Mouse (Mus musculus) forebrain, embryonic 14.5 days (tissue): Measurements from ENCODE around the gene Prame. TPM values are rescaled to one million over a fixed set of nuclear protein-coding genes. Genes with fewer than 3 reads are reported as not detected.
"Not testable (repeated sequence)": the region's sequence is repeated elsewhere in the genome, so short reads cannot be mapped to it uniquely, and the experiment has no call there.

Experiments used
- ATAC-seq: fragments of 200-750 bp; cut with Nextera tagmentation; 2 replicates; pipeline ENCODE4 v1.8.0; 2017; ENCODE audit warnings: mild to moderate bottlenecking, moderate library complexity
- DNase-seq: peaks from one replicate; pipeline ENCODE4 v3.0.0-alpha.2; 2015; ENCODE audit warnings: low spot score
- H3K27ac ChIP-seq: fragments of 300-500 bp; sonication (generic); 2 replicates; pipeline ENCODE4 v1.5.1; 2014; ENCODE audit warnings: low read depth, mild to moderate bottlenecking, control low read depth, low read length, moderate library complexity
- H3K27me3 ChIP-seq: fragments of 300-500 bp; sonication (generic); replicated peaks from 2 replicates; pipeline ENCODE4 v1.6.1; 2014; ENCODE audit warnings: low read length, control low read depth, mixed read lengths; ENCODE audit not compliant: control insufficient read depth, insufficient read depth
- H3K36me3 ChIP-seq: fragments of 300-500 bp; sonication (generic); 2 replicates; pipeline ENCODE4 v1.6.1; 2014; ENCODE audit warnings: low read length, control low read depth; ENCODE audit not compliant: control insufficient read depth, insufficient read depth
- H3K4me1 ChIP-seq: fragments of 300-500 bp; sonication (generic); 2 replicates; pipeline ENCODE4 v1.6.1; 2014; ENCODE audit warnings: antibody characterized with exemption, low read length, control low read depth; ENCODE audit not compliant: control insufficient read depth, insufficient read depth
- H3K4me2 ChIP-seq: fragments of 300-500 bp; sonication (generic); 2 replicates; pipeline ENCODE4 v1.6.1; 2014; ENCODE audit warnings: mild to moderate bottlenecking, control low read depth, low read length
- H3K4me3 ChIP-seq: fragments of 300-500 bp; sonication (generic); 2 replicates; pipeline ENCODE4 v1.5.1; 2014; ENCODE audit warnings: low read depth, low read length, control low read depth
- H3K9ac ChIP-seq: fragments of 300-500 bp; sonication (generic); 2 replicates; pipeline ENCODE4 v1.6.1; 2014; ENCODE audit warnings: mild to moderate bottlenecking, low read length, control low read depth, moderate library complexity
- H3K9me3 ChIP-seq: fragments of 300-500 bp; sonication (generic); replicated peaks from 2 replicates; pipeline ENCODE4 v1.6.1; 2016; ENCODE audit warnings: low read length, control low read depth, mixed read lengths; ENCODE audit not compliant: control insufficient read depth
- WGBS: fragments of 180-500 bp; shearing (Covaris S2); extraction: QIAGEN DNeasy Blood & Tissue Kit; methylation state at CpG from one replicate; pipeline ENCODE4 v1.1.7; 2014; 5-methylcytosine and 5-hydroxymethylcytosine counted together
- polyA plus RNA-seq: library from polyadenylated mRNA; unstranded; fragments of >200 nt; fragmentation: Nextera tagmentation; extraction: Ambion mirVana; gene quantifications from 2 replicates; pipeline ENCODE4 v1.2.1, GENCODE M21; 2014

The Prame gene
- polyA plus RNA-seq, result not detected in 2 replicates

- H3K9me3 ChIP-seq, result no peaks in the 10 kb centered on the region
- no peaks in the 10 kb centered on the region for H3K27me3 ChIP-seq
- H3K36me3 ChIP-seq, result no peaks in the 10 kb centered on the region
- no peaks in the 10 kb centered on the region for H3K4me1 ChIP-seq
- 90% methylated on average over 11 of the region's 11 CpGs for WGBS
- no peak within 1 kb of the TSS for H3K4me2 ChIP-seq
- H3K4me3 ChIP-seq, result no peak within 1 kb of the TSS
- ATAC-seq (no peak), DNase-seq (no peak)
- H3K27ac ChIP-seq, result no peak within 1 kb of the TSS
- no peak within 1 kb of the TSS for H3K9ac ChIP-seq
Observed at GRCm38 (mm10) chrX:135627605-135628004, at the start of gene Prame. Prame (minus strand) TSS chrX:135627705.

GRCm38 (mm10) chrX:135652173-135652772, 24.8 kb upstream of the Prame start:
- no peaks in the 10 kb centered on the region for H3K27me3 ChIP-seq
- no peaks in the 10 kb centered on the region for H3K9me3 ChIP-seq
- WGBS, result 48% methylated on average over 9 of the region's 9 CpGs
- H3K36me3 ChIP-seq, result no peaks in the 10 kb centered on the region
- H3K4me3 ChIP-seq, result no peak overlapping the region
- H3K4me1 ChIP-seq, result no peaks in the 10 kb centered on the region
- no peak overlapping the region for H3K4me2 ChIP-seq
- DNase-seq, result peak; percentile 55
- peak; percentile 57; the same call in 1 of the 2 replicates for ATAC-seq
- H3K27ac ChIP-seq, result no peak overlapping the region
- H3K9ac ChIP-seq, result no peak overlapping the region

- not testable (repeated sequence) for H3K9ac ChIP-seq, H3K36me3 ChIP-seq, ATAC-seq, H3K4me2 ChIP-seq, H3K4me1 ChIP-seq, H3K4me3 ChIP-seq, H3K27ac ChIP-seq, H3K27me3 ChIP-seq, H3K9me3 ChIP-seq
- DNase-seq, result peak; percentile 18
- 75% methylated on average over 3 of the region's 3 CpGs for WGBS
Observed at GRCm38 (mm10) chrX:135601298-135602029, 26.0 kb downstream of the Prame start.

GRCm38 (mm10) chrX:135598677-135599076, 28.8 kb downstream of the Prame start, which contains the start of gene Nxf7:
Nxf7 (minus strand) TSS chrX:135598777.
- Histone ChIP-seq H3K9me3 (no peaks in the 10 kb centered on the region), H3K9ac (no peak within 1 kb of the TSS), H3K36me3 (no peaks in the 10 kb centered on the region), H3K4me2 (no peak within 1 kb of the TSS), H3K4me1 (no peaks in the 10 kb centered on the region), H3K27me3 (no peaks in the 10 kb centered on the region), H3K4me3 (no peak within 1 kb of the TSS), H3K27ac (no peak within 1 kb of the TSS)
- ATAC-seq (no peak), DNase-seq (no peak)
- 87% methylated on average over 2 of the region's 2 CpGs for WGBS

GRCm38 (mm10) chrX:135598096-135598495, 29.4 kb downstream of the Prame start:
- no peak for DNase-seq
- H3K36me3 ChIP-seq, result no peaks in the 10 kb centered on the region
- H3K27ac ChIP-seq, result no peak overlapping the region
- no peaks in the 10 kb centered on the region for H3K27me3 ChIP-seq
- H3K9me3 ChIP-seq, result no peaks in the 10 kb centered on the region
- ATAC-seq, result no peak
- H3K9ac ChIP-seq, result no peak overlapping the region
- H3K4me1 ChIP-seq, result no peaks in the 10 kb centered on the region
- H3K4me3 ChIP-seq, result no peak overlapping the region
- H3K4me2 ChIP-seq, result no peak overlapping the region
- WGBS, result 89% methylated on average over 13 of the region's 13 CpGs

GRCm38 (mm10) chrX:135576412-135576811, 51.1 kb downstream of the Prame start:
- ATAC-seq (no peak), DNase-seq (no peak)
- 85% methylated on average over 1 of the region's 1 CpGs for WGBS
- no peak overlapping the region for H3K4me2 ChIP-seq
- no peak overlapping the region for H3K9ac ChIP-seq
- no peaks in the 10 kb centered on the region for H3K27me3 ChIP-seq
- no peaks in the 10 kb centered on the region for H3K4me1 ChIP-seq
- H3K27ac ChIP-seq, result no peak overlapping the region
- no peak overlapping the region for H3K4me3 ChIP-seq
- H3K36me3 ChIP-seq, result no peaks in the 10 kb centered on the region
- no peaks in the 10 kb centered on the region for H3K9me3 ChIP-seq

- not testable (repeated sequence) for H3K9ac ChIP-seq, H3K4me1 ChIP-seq, H3K27ac ChIP-seq, ATAC-seq, DNase-seq, H3K36me3 ChIP-seq, H3K4me3 ChIP-seq, H3K27me3 ChIP-seq, H3K9me3 ChIP-seq, H3K4me2 ChIP-seq
- WGBS, result 73% methylated on average over 9 of the region's 9 CpGs
Observed at GRCm38 (mm10) chrX:135574958-135575628, 52.4 kb downstream of the Prame start.

GRCm38 (mm10) chrX:135574261-135574957, 53.1 kb downstream of the Prame start:
- 32% methylated on average over 8 of the region's 8 CpGs for WGBS

More at GRCm38 (mm10) chrX:135574261-135574957, 53.1 kb downstream of the Prame start:
- not testable (repeated sequence) for H3K27me3 ChIP-seq, DNase-seq, H3K9ac ChIP-seq, H3K4me3 ChIP-seq, H3K27ac ChIP-seq, ATAC-seq, H3K4me1 ChIP-seq, H3K4me2 ChIP-seq, H3K36me3 ChIP-seq, H3K9me3 ChIP-seq
